Mouse (Mus musculus) embryonic facial prominence, embryonic 12.5 days (tissue): ENCODE measurements around the gene Cend1. TPM values are rescaled to one million over a fixed set of nuclear protein-coding genes. Genes with fewer than 3 reads are reported as not detected.

Experiments used
- polyA plus RNA-seq: library from polyadenylated mRNA; unstranded; fragments of >200 nt; fragmentation: Nextera tagmentation; extraction: Ambion mirVana; gene quantifications from 2 replicates; pipeline ENCODE4 v1.2.1, GENCODE M21; 2016

Cend1 gene
- polyA plus RNA-seq, 1 experiment from 2014 or later: 7.4 TPM

Other genes starting within 250 kb of the Cend1 start
- gene Hras, start 235.5 kb downstream of the Cend1 start, polyA plus RNA-seq: 91.0 and 111 TPM in 2 replicates
- 12.1 and 13.4 TPM in 2 replicates for gene Lrrc56, start 235.3 kb downstream of the Cend1 start, polyA plus RNA-seq
- 3.9 TPM in 2 replicates for gene Lmntd2, start 215.4 kb downstream of the Cend1 start, polyA plus RNA-seq
- gene Rassf7, start 213.6 kb downstream of the Cend1 start, polyA plus RNA-seq: 38.6 and 42.3 TPM in 2 replicates
- gene Phrf1, start 200.7 kb downstream of the Cend1 start, polyA plus RNA-seq: 87.1 and 99.9 TPM in 2 replicates
- 0.99 and 1.1 TPM in 2 replicates for gene Irf7, start 163.0 kb downstream of the Cend1 start, polyA plus RNA-seq
- not detected in 2 replicates for gene Cdhr5, start 152.7 kb downstream of the Cend1 start, polyA plus RNA-seq
- 4.0 and 5.0 TPM in 2 replicates for gene Sct, start 150.4 kb downstream of the Cend1 start, polyA plus RNA-seq
- 1.7 and 2.3 TPM in 2 replicates for gene Drd4, start 137.5 kb downstream of the Cend1 start, polyA plus RNA-seq
- gene Deaf1, start 101.8 kb downstream of the Cend1 start, polyA plus RNA-seq: 75.4 and 83.4 TPM in 2 replicates
- gene Tmem80, start 101.8 kb downstream of the Cend1 start, polyA plus RNA-seq: 54.3 and 56.7 TPM in 2 replicates
- gene Eps8l2, start 90.6 kb downstream of the Cend1 start, polyA plus RNA-seq: 5.6 and 5.7 TPM in 2 replicates
- 303 and 306 TPM in 2 replicates for gene Taldo1, start 37.3 kb downstream of the Cend1 start, polyA plus RNA-seq
- 62.2 and 68.5 TPM in 2 replicates for gene Gatd1, start 15.4 kb downstream of the Cend1 start, polyA plus RNA-seq
- gene Slc25a22, start 8.4 kb upstream of the Cend1 start, polyA plus RNA-seq: 39.2 and 41.9 TPM in 2 replicates
- gene Pidd1, start 14.5 kb upstream of the Cend1 start, polyA plus RNA-seq: 14.9 and 15.0 TPM in 2 replicates
- 1,180 and 1,203 TPM in 2 replicates for gene Rplp2, start 17.9 kb upstream of the Cend1 start, polyA plus RNA-seq
- gene Pnpla2, start 25.7 kb upstream of the Cend1 start, polyA plus RNA-seq: 13.9 and 14.6 TPM in 2 replicates
- gene Cracr2b, start 31.6 kb upstream of the Cend1 start, polyA plus RNA-seq: 12.8 and 13.3 TPM in 2 replicates
- gene Cd151, start 37.9 kb upstream of the Cend1 start, polyA plus RNA-seq: 17.0 and 19.6 TPM in 2 replicates
- 66.2 and 68.9 TPM in 2 replicates for gene Polr2l, start 45.6 kb upstream of the Cend1 start, polyA plus RNA-seq
- gene Tspan4, start 45.7 kb upstream of the Cend1 start, polyA plus RNA-seq: 36.8 and 43.3 TPM in 2 replicates
- gene Chid1, start 110.4 kb upstream of the Cend1 start, polyA plus RNA-seq: 32.5 and 34.7 TPM in 2 replicates
- gene Ap2a2, start 132.7 kb upstream of the Cend1 start, polyA plus RNA-seq: 99.2 and 102 TPM in 2 replicates
- 0.19 and 0.23 TPM in 2 replicates for gene Muc6, start 225.8 kb upstream of the Cend1 start, polyA plus RNA-seq